19 mouse cellular contexts compared by ENCODE assay signal in genomic region chrX:10871613-10872012, GRCm38 (mm10).
DNase-seq lines count a peak whose midpoint lies in the region; ATAC-seq lines count a peak whose summit lies in the region.
"Had no signal": no experiment of that assay in that cellular context is flagged by ENCODE, and none has a peak within 500 bp of the region (broad histone marks: within the 10 kb centered on the region; RNA-seq: fewer than 3 reads in every experiment).

No protein-coding gene starts in this region.

- H3K9ac ChIP-seq in forebrain, embryonic 13.5 days, result no peak overlapping the region
- H3K9ac ChIP-seq: limb, embryonic 15.5 days; liver, postnatal 0 days; midbrain, embryonic 15.5 days had no signal

- no peaks in the 10 kb centered on the region for H3K4me1 ChIP-seq in forebrain, embryonic 13.5 days
- H3K4me1 ChIP-seq: limb, embryonic 15.5 days; midbrain, embryonic 15.5 days had no signal

- no peak overlapping the region for H3K27ac ChIP-seq in forebrain, embryonic 13.5 days
- H3K27ac ChIP-seq: limb, embryonic 15.5 days; midbrain, embryonic 15.5 days had no signal

- H3K9me3 ChIP-seq in forebrain, embryonic 13.5 days (replicated peaks), result no peaks in the 10 kb centered on the region
- H3K9me3 ChIP-seq: limb, embryonic 15.5 days; midbrain, embryonic 15.5 days had no signal

- WGBS in forebrain, embryonic 13.5 days, result 88% methylated on average over 4 of the region's 4 CpGs

- H3K4me2 ChIP-seq in forebrain, embryonic 13.5 days, result no peak overlapping the region
- H3K4me2 ChIP-seq: limb, embryonic 15.5 days; midbrain, embryonic 15.5 days had no signal

- no peaks in the 10 kb centered on the region for H3K27me3 ChIP-seq in forebrain, embryonic 13.5 days
- H3K27me3 ChIP-seq: limb, embryonic 15.5 days; midbrain, embryonic 15.5 days had no signal

- peak; percentile 12 for DNase-seq in kidney, adult 9 months
- no peak for DNase-seq in kidney, postnatal 14 days
- DNase-seq in 416B (ENCODE audit: low read depth), result peak; percentile 11
- no peak for DNase-seq in B cell, adult 2 months
- DNase-seq: adrenal gland, postnatal 10 days; cerebellum, adult 11 months; cerebellum, postnatal 10 days; kidney, adult 18-20 months; liver, postnatal 0 days; right cerebral cortex, postnatal 25 days; thymus, adult 2 months had no signal

- H3K4me3 ChIP-seq in forebrain, embryonic 13.5 days, result no peak overlapping the region
- H3K4me3 ChIP-seq: limb, embryonic 15.5 days; midbrain, embryonic 15.5 days; myocyte had no signal

- ATAC-seq in common myeloid progenitor, adult 5-6 weeks (replicated peaks; ENCODE audit: low read depth, poor library complexity, severe bottlenecking), result peak; percentile 65
- ATAC-seq in megakaryocyte progenitor cell, adult 5-6 weeks (replicated peaks; ENCODE audit: poor library complexity), result peak; percentile 80
- ATAC-seq in forebrain, embryonic 13.5 days, result no peak
- ATAC-seq: activated CD4-positive, CD25-positive, alpha-beta regulatory T cell, adult 4 months; forebrain, embryonic 16.5 days; liver, postnatal 0 days; midbrain, embryonic 15.5 days had no signal

- H3K36me3 ChIP-seq in forebrain, embryonic 13.5 days (ENCODE audit: poor library complexity, severe bottlenecking), result no peaks in the 10 kb centered on the region
- H3K36me3 ChIP-seq: limb, embryonic 15.5 days; midbrain, embryonic 15.5 days had no signal

Comparison
In these comparisons a context has a peak if more than half of its experiments do, and no peak if none do; other contexts are left out.
1. DNase-seq: peak in kidney, adult 9 months (single experiment) and 416B (single experiment); none in kidney, postnatal 14 days (single experiment) and B cell, adult 2 months (0 of 2).